10 mouse cellular contexts compared by ENCODE assay signal in genomic region chr7:140154218-140154927, GRCm38 (mm10). TPM values are rescaled to one million over a fixed set of nuclear protein-coding genes. Genes with fewer than 3 reads are reported as not detected.
A peak's percentile ranks its signal among the peaks of the same experiment; 100 is the strongest.
DNase-seq lines count a peak whose midpoint lies in the region; ATAC-seq and TF ChIP-seq lines count a peak whose summit lies in the region.
"Had no signal": no experiment of that assay in that cellular context is flagged by ENCODE, and none has a peak within 500 bp of the region (broad histone marks: within the 10 kb centered on the region; RNA-seq: fewer than 3 reads in every experiment).

Sprn (minus strand) TSS chr7:140154877.

- H3K9me3 ChIP-seq in kidney, postnatal 0 days (replicated peaks; ENCODE audit: low read length) = no peaks in the 10 kb centered on the region
- no peaks in the 10 kb centered on the region for H3K9me3 ChIP-seq in embryonic facial prominence, embryonic 11.5 days (replicated peaks; ENCODE audit: control insufficient read depth, low read length)
- no peaks in the 10 kb centered on the region for H3K9me3 ChIP-seq in hindbrain, embryonic 14.5 days (ENCODE audit: control insufficient read depth, low read length)
- H3K9me3 ChIP-seq in limb, embryonic 13.5 days = no peaks in the 10 kb centered on the region
- H3K9me3 ChIP-seq: G1E; liver, embryonic 13.5 days had no signal

- 3% methylated on average over 28 of the region's 28 CpGs for WGBS in kidney, postnatal 0 days
- WGBS in embryonic facial prominence, embryonic 11.5 days = 1% methylated on average over 28 of the region's 28 CpGs
- WGBS in hindbrain, embryonic 14.5 days = under 1% methylated on average over 26 of the region's 28 CpGs
- 4% methylated on average over 28 of the region's 28 CpGs for WGBS in limb, embryonic 13.5 days

- no peaks in the 10 kb centered on the region; the same call in 1 of the 2 replicates for H3K4me1 ChIP-seq in kidney, postnatal 0 days (replicated peaks; ENCODE audit: insufficient read depth, low read length)
- H3K4me1 ChIP-seq in embryonic facial prominence, embryonic 11.5 days (ENCODE audit: control insufficient read depth, insufficient read depth, low read length) = peaks cover 2% of the 10 kb centered on the region
- H3K4me1 ChIP-seq in hindbrain, embryonic 14.5 days (replicated peaks; ENCODE audit: control insufficient read depth, insufficient read depth, low read length) = peaks cover 16% of the 10 kb centered on the region
- H3K4me1 ChIP-seq in limb, embryonic 13.5 days = peaks cover 8% of the 10 kb centered on the region; the same call in 1 of the 2 replicates
- H3K4me1 ChIP-seq: liver, embryonic 13.5 days had no signal

- H3K4me2 ChIP-seq in kidney, postnatal 0 days (ENCODE audit: low read length) = peak within 1 kb of the TSS; percentile 51
- H3K4me2 ChIP-seq in embryonic facial prominence, embryonic 11.5 days (ENCODE audit: low read depth, low read length) = peak within 1 kb of the TSS; percentile 46
- peak within 1 kb of the TSS; percentile 76 for H3K4me2 ChIP-seq in hindbrain, embryonic 14.5 days (replicated peaks)
- peak within 1 kb of the TSS; percentile 58 for H3K4me2 ChIP-seq in limb, embryonic 13.5 days (replicated peaks)
- H3K4me2 ChIP-seq: liver, embryonic 13.5 days had no signal

- no peak for TF ChIP-seq CTCF in kidney, postnatal 0 days (IDR thresholded peaks at IDR 0.05; ENCODE audit: low read depth)

- no peak within 1 kb of the TSS for H3K27ac ChIP-seq in kidney, postnatal 0 days
- no peak within 1 kb of the TSS for H3K27ac ChIP-seq in embryonic facial prominence, embryonic 11.5 days (replicated peaks; ENCODE audit: low read depth, low read length)
- peak within 1 kb of the TSS; percentile 60 for H3K27ac ChIP-seq in hindbrain, embryonic 14.5 days
- H3K27ac ChIP-seq in limb, embryonic 13.5 days = no peak within 1 kb of the TSS
- H3K27ac ChIP-seq: liver, embryonic 13.5 days had no signal

- H3K9ac ChIP-seq in kidney, postnatal 0 days (ENCODE audit: low read depth, low read length) = no peak within 1 kb of the TSS
- H3K9ac ChIP-seq in embryonic facial prominence, embryonic 11.5 days (replicated peaks; ENCODE audit: low read length) = peak within 1 kb of the TSS; percentile 48; the same call in 1 of the 2 replicates
- peak within 1 kb of the TSS; percentile 57 for H3K9ac ChIP-seq in hindbrain, embryonic 14.5 days
- H3K9ac ChIP-seq in limb, embryonic 13.5 days = peak within 1 kb of the TSS; percentile 45; the same call in 1 of the 2 replicates
- H3K9ac ChIP-seq: liver, embryonic 13.5 days had no signal

- no peaks in the 10 kb centered on the region for H3K36me3 ChIP-seq in kidney, postnatal 0 days (ENCODE audit: insufficient read depth, low read length)
- H3K36me3 ChIP-seq in embryonic facial prominence, embryonic 11.5 days (replicated peaks; ENCODE audit: control insufficient read depth, insufficient read depth, low read depth, low read length) = no peaks in the 10 kb centered on the region
- H3K36me3 ChIP-seq in hindbrain, embryonic 14.5 days (replicated peaks; ENCODE audit: control insufficient read depth, insufficient read depth) = no peaks in the 10 kb centered on the region
- H3K36me3 ChIP-seq in limb, embryonic 13.5 days = peaks cover 8% of the 10 kb centered on the region

- peaks cover 4% of the 10 kb centered on the region; the same call in 1 of the 2 replicates for H3K27me3 ChIP-seq in kidney, postnatal 0 days (ENCODE audit: insufficient read depth, low read length)
- H3K27me3 ChIP-seq in embryonic facial prominence, embryonic 11.5 days (ENCODE audit: control insufficient read depth, insufficient read depth, low read length) = peaks cover 15% of the 10 kb centered on the region
- peaks cover 4% of the 10 kb centered on the region; the same call in 1 of the 2 replicates for H3K27me3 ChIP-seq in hindbrain, embryonic 14.5 days (ENCODE audit: control insufficient read depth, insufficient read depth, low read length)
- H3K27me3 ChIP-seq in limb, embryonic 13.5 days = peaks cover 66% of the 10 kb centered on the region

- DNase-seq in kidney, postnatal 0 days (ENCODE audit: low spot score) = no peak
- no peak for DNase-seq in kidney, adult 9 months
- peak; percentile 9 for DNase-seq in embryonic facial prominence, embryonic 11.5 days (ENCODE audit: low spot score)
- DNase-seq in hindbrain, embryonic 14.5 days (ENCODE audit: low spot score) = peak; percentile 55
- DNase-seq in right cerebral cortex, postnatal 36 days (ENCODE audit: low spot score in 2 of 2) = peak; percentile 79 to 81
- no peak for DNase-seq in urinary bladder, adult 2 months (ENCODE audit: low spot score)
- no peak for DNase-seq in thymus, adult 18-20 months
- DNase-seq: liver, embryonic 13.5 days had no signal

- peak within 1 kb of the TSS; percentile 18; the same call in 1 of the 2 replicates for H3K4me3 ChIP-seq in kidney, postnatal 0 days (replicated peaks; ENCODE audit: low read depth, low read length)
- peak within 1 kb of the TSS; percentile 24 for H3K4me3 ChIP-seq in embryonic facial prominence, embryonic 11.5 days (ENCODE audit: low read depth, low read length)
- H3K4me3 ChIP-seq in hindbrain, embryonic 14.5 days (replicated peaks; ENCODE audit: low read length) = peak within 1 kb of the TSS; percentile 41
- peak within 1 kb of the TSS; percentile 33 for H3K4me3 ChIP-seq in limb, embryonic 13.5 days
- H3K4me3 ChIP-seq: liver, embryonic 13.5 days had no signal

- 0 out of 2 replicates have a peak, but pooled peaks have one; percentile 25 for ATAC-seq in kidney, postnatal 0 days (replicated peaks; ENCODE audit: low FRiP score, low read depth)
- ATAC-seq in embryonic facial prominence, embryonic 11.5 days (replicated peaks; ENCODE audit: insufficient number of reproducible peaks, low FRiP score, low TSS enrichment, low read depth) = peak; percentile 42; the same call in 1 of the 2 replicates
- peak; percentile 81 for ATAC-seq in hindbrain, embryonic 14.5 days (ENCODE audit: low FRiP score)
- no peak for ATAC-seq in limb, embryonic 13.5 days (ENCODE audit: low FRiP score, low read depth)

RNA-seq across cellular contexts. Expression of gene Sprn, which starts in this region (rescaled TPM):
- polyA plus RNA-seq in kidney, postnatal 0 days (2015; fragmentation: Nextera tagmentation; extraction: Ambion mirVana) = 0.13 and 0.16 TPM in 2 replicates
- 0.34 and 0.84 TPM in 2 replicates for polyA plus RNA-seq in embryonic facial prominence, embryonic 11.5 days (2014; fragmentation: Nextera tagmentation; extraction: Ambion mirVana)
- polyA plus RNA-seq in hindbrain, embryonic 14.5 days (2014; fragmentation: Nextera tagmentation; extraction: Ambion mirVana) = 18.7 and 21.6 TPM in 2 replicates
- 0.17 and 0.23 TPM in 2 replicates for polyA plus RNA-seq in limb, embryonic 13.5 days (2015; fragmentation: Nextera tagmentation; extraction: Ambion mirVana)
- 4.8 and 8.9 TPM in 2 replicates for polyA plus RNA-seq in urinary bladder, adult 2 months (2012; rRNA removed)
- polyA plus RNA-seq: G1E had no signal

Comparison
In these comparisons a context has a peak if more than half of its experiments do, and no peak if none do; other contexts are left out.
1. Peak in ATAC-seq, H3K4me3 ChIP-seq and H3K4me2 ChIP-seq in kidney, postnatal 0 days; RNA of the gene not detected or under 1 TPM.
2. Peak in DNase-seq, ATAC-seq, H3K4me3 ChIP-seq, H3K9ac ChIP-seq and H3K4me2 ChIP-seq in embryonic facial prominence, embryonic 11.5 days; RNA of the gene not detected or under 1 TPM.
3. DNase-seq: peak in hindbrain, embryonic 14.5 days (single experiment) and right cerebral cortex, postnatal 36 days (2 of 2); none in kidney, postnatal 0 days (single experiment), kidney, adult 9 months (single experiment), urinary bladder, adult 2 months (single experiment) and thymus, adult 18-20 months (0 of 2).
4. Peak in every context shown above with its lines, with median percentiles within 50 percentile points of each other: H3K4me2 ChIP-seq and H3K4me3 ChIP-seq.